Mouse (Mus musculus): ENCODE measurements around the gene Exoc6b. TPM values are rescaled to one million over a fixed set of nuclear protein-coding genes. Genes with fewer than 3 reads are reported as not detected.
"Not testable (repeated sequence)": the region's sequence is repeated elsewhere in the genome, so short reads cannot be mapped to it uniquely, and the experiment has no call there.

The Exoc6b gene
- polyA plus RNA-seq, 1 experiment: 9.3 TPM

GRCm38 (mm10) chr6:85087425-85087824, 18.1 kb upstream of the Exoc6b start:
- H3K36me3 ChIP-seq (ENCODE audit: control insufficient read depth, insufficient read depth): no peaks in the 10 kb centered on the region
- H3K79me2 ChIP-seq (ENCODE audit: control insufficient read depth, insufficient read depth): no peaks in the 10 kb centered on the region
- H3K4me2 ChIP-seq (ENCODE audit: low read depth): peak overlapping the region; percentile 30
- no peaks in the 10 kb centered on the region for H3K27me3 ChIP-seq (ENCODE audit: control insufficient read depth, insufficient read depth, insufficient read length)
- TF ChIP-seq USF1 (IDR thresholded peaks at IDR 0.05; ENCODE audit: low read depth): no peak
- peak; percentile 80; the same call in 1 of the 2 replicates for TF ChIP-seq CEBPB (IDR thresholded peaks at IDR 0.05; ENCODE audit: insufficient read depth, poor library complexity, severe bottlenecking)
- no peak overlapping the region for H3ac ChIP-seq (ENCODE audit: control insufficient read depth, insufficient read length)
- H3K4me3 ChIP-seq: no peak overlapping the region

GRCm38 (mm10) chr6:85086645-85087044, 17.3 kb upstream of the Exoc6b start:
- TF ChIP-seq MYOG (IDR thresholded peaks at IDR 0.05; ENCODE audit: control insufficient read depth in 1 of 3, insufficient read depth in 1 of 3, insufficient read length in 2 of 3, low read depth in 2 of 3): no peak
- TF ChIP-seq USF1 (IDR thresholded peaks at IDR 0.05; ENCODE audit: low read depth): no peak
- no peak for TF ChIP-seq TCF3 (IDR thresholded peaks at IDR 0.05; ENCODE audit: insufficient read length, low read depth)
- no peak for TF ChIP-seq POLR2A (IDR thresholded peaks at IDR 0.05; ENCODE audit: insufficient read length, low read depth)
- TF ChIP-seq TCF12 (IDR thresholded peaks at IDR 0.05; ENCODE audit: insufficient read depth, poor library complexity, severe bottlenecking): no peak
- no peak for TF ChIP-seq E2F4 (IDR thresholded peaks at IDR 0.05; ENCODE audit: insufficient read depth)
- TF ChIP-seq POLR2AphosphoS2 (IDR thresholded peaks at IDR 0.05; ENCODE audit: insufficient read length, low read depth): no peak
- TF ChIP-seq CEBPB (IDR thresholded peaks at IDR 0.05; ENCODE audit: insufficient read depth, poor library complexity, severe bottlenecking): no peak
- TF ChIP-seq REST (IDR thresholded peaks at IDR 0.05; ENCODE audit: insufficient read depth, insufficient read length): no peak
- TF ChIP-seq MAX (IDR thresholded peaks at IDR 0.05; ENCODE audit: low read depth): no peak
- no peak for TF ChIP-seq SRF (IDR thresholded peaks at IDR 0.05; ENCODE audit: control insufficient read depth, insufficient read length, low read depth)
- TF ChIP-seq MYOD1 (IDR thresholded peaks at IDR 0.05; ENCODE audit: control insufficient read depth in 1 of 3, insufficient read length in 2 of 3, low read depth in 2 of 3): no peak
- H3ac ChIP-seq (ENCODE audit: control insufficient read depth, insufficient read length): no peak overlapping the region
- H3K27me3 ChIP-seq (ENCODE audit: control insufficient read depth, insufficient read depth, insufficient read length): peaks cover 5% of the 10 kb centered on the region
- no peaks in the 10 kb centered on the region for H3K36me3 ChIP-seq (ENCODE audit: control insufficient read depth, insufficient read depth)
- H3K4me2 ChIP-seq (ENCODE audit: low read depth): peak overlapping the region; percentile 30
- H3K4me3 ChIP-seq: no peak overlapping the region
- no peaks in the 10 kb centered on the region for H3K79me2 ChIP-seq (ENCODE audit: control insufficient read depth, insufficient read depth)

GRCm38 (mm10) chr6:85076179-85076720, 6.9 kb upstream of the Exoc6b start:
- not testable (repeated sequence) for H3K79me2 ChIP-seq (ENCODE audit: control insufficient read depth, insufficient read depth); H3K36me3 ChIP-seq (ENCODE audit: control insufficient read depth, insufficient read depth); H3ac ChIP-seq (ENCODE audit: control insufficient read depth, insufficient read length); H3K4me2 ChIP-seq (ENCODE audit: low read depth); H3K4me3 ChIP-seq; H3K27me3 ChIP-seq (ENCODE audit: control insufficient read depth, insufficient read depth, insufficient read length)

- Histone ChIP-seq H3K27me3 (ENCODE audit: control insufficient read depth, insufficient read depth, insufficient read length) (no peaks in the 10 kb centered on the region), H3K4me3 (no peak overlapping the region), H3ac (ENCODE audit: control insufficient read depth, insufficient read length) (no peak overlapping the region), H3K4me2 (ENCODE audit: low read depth) (peak overlapping the region; percentile 33), H3K36me3 (ENCODE audit: control insufficient read depth, insufficient read depth) (no peaks in the 10 kb centered on the region), H3K79me2 (ENCODE audit: control insufficient read depth, insufficient read depth) (no peaks in the 10 kb centered on the region)
- TF ChIP-seq MYOG (IDR thresholded peaks at IDR 0.05; ENCODE audit: control insufficient read depth in 1 of 3, insufficient read depth in 1 of 3, insufficient read length in 2 of 3, low read depth in 2 of 3) (no peak), CEBPB (IDR thresholded peaks at IDR 0.05; ENCODE audit: insufficient read depth, poor library complexity, severe bottlenecking) (no peak), TCF12 (IDR thresholded peaks at IDR 0.05; ENCODE audit: insufficient read depth, poor library complexity, severe bottlenecking) (no peak), E2F4 (IDR thresholded peaks at IDR 0.05; ENCODE audit: insufficient read depth) (no peak)
Observed at GRCm38 (mm10) chr6:85074996-85075395, 5.7 kb upstream of the Exoc6b start.

- Histone ChIP-seq H3K27me3 (ENCODE audit: control insufficient read depth, insufficient read depth, insufficient read length) (no peaks in the 10 kb centered on the region), H3K79me2 (ENCODE audit: control insufficient read depth, insufficient read depth) (peaks cover 43% of the 10 kb centered on the region), H3K4me2 (ENCODE audit: low read depth) (peak overlapping the region; percentile 90), H3K4me3 (peak overlapping the region; percentile 79), H3ac (ENCODE audit: control insufficient read depth, insufficient read length) (peak overlapping the region; percentile 62), H3K36me3 (ENCODE audit: control insufficient read depth, insufficient read depth) (no peaks in the 10 kb centered on the region)
- TF ChIP-seq CEBPB (IDR thresholded peaks at IDR 0.05; ENCODE audit: insufficient read depth, poor library complexity, severe bottlenecking) (0 out of 2 replicates have a peak, but pooled peaks have one; percentile 12), POLR2AphosphoS2 (IDR thresholded peaks at IDR 0.05; ENCODE audit: insufficient read length, low read depth) (no peak)
Observed at GRCm38 (mm10) chr6:85068322-85069022, 841 bp downstream of the Exoc6b start.

GRCm38 (mm10) chr6:85057641-85058040, 11.7 kb downstream of the Exoc6b start:
- H3ac ChIP-seq (ENCODE audit: control insufficient read depth, insufficient read length): no peak overlapping the region
- no peak overlapping the region for H3K4me2 ChIP-seq (ENCODE audit: low read depth)
- H3K36me3 ChIP-seq (ENCODE audit: control insufficient read depth, insufficient read depth): no peaks in the 10 kb centered on the region
- H3K27me3 ChIP-seq (ENCODE audit: control insufficient read depth, insufficient read depth, insufficient read length): no peaks in the 10 kb centered on the region
- no peak for TF ChIP-seq TCF12 (IDR thresholded peaks at IDR 0.05; ENCODE audit: insufficient read depth, poor library complexity, severe bottlenecking)
- no peak for TF ChIP-seq MYOG (IDR thresholded peaks at IDR 0.05; ENCODE audit: control insufficient read depth in 1 of 3, insufficient read depth in 1 of 3, insufficient read length in 2 of 3, low read depth in 2 of 3)
- no peak for TF ChIP-seq POLR2AphosphoS2 (IDR thresholded peaks at IDR 0.05; ENCODE audit: insufficient read length, low read depth)
- no peak for TF ChIP-seq REST (IDR thresholded peaks at IDR 0.05; ENCODE audit: insufficient read depth, insufficient read length)
- no peak overlapping the region for H3K4me3 ChIP-seq
- H3K79me2 ChIP-seq (ENCODE audit: control insufficient read depth, insufficient read depth): peaks cover 2% of the 10 kb centered on the region

All from myocyte (in vitro differentiated cells).